24 mouse cellular contexts compared by ENCODE assay signal in genomic region chr1:36633920-36634319, GRCm38 (mm10). TPM values are rescaled to one million over a fixed set of nuclear protein-coding genes. Genes with fewer than 3 reads are reported as not detected.
DNase-seq lines count a peak whose midpoint lies in the region; ATAC-seq and TF ChIP-seq lines count a peak whose summit lies in the region.
"Had no signal": no experiment of that assay in that cellular context is flagged by ENCODE, and none has a peak within 500 bp of the region (broad histone marks: within the 10 kb centered on the region; RNA-seq: fewer than 3 reads in every experiment).

No protein-coding gene starts in this region.

- H3K9ac ChIP-seq in hindbrain, embryonic 12.5 days = peak overlapping the region; percentile 24; the same call in 1 of the 2 replicates
- H3K9ac ChIP-seq in hindbrain, embryonic 11.5 days (ENCODE audit: low read depth, low read length) = no peak overlapping the region
- H3K9ac ChIP-seq in limb, embryonic 13.5 days = peak overlapping the region; percentile 31; the same call in 1 of the 2 replicates
- peak overlapping the region; percentile 13; the same call in 1 of the 2 replicates for H3K9ac ChIP-seq in stomach, postnatal 0 days (ENCODE audit: low read length)
- H3K9ac ChIP-seq: embryonic facial prominence, embryonic 12.5 days; intestine, embryonic 15.5 days; liver, embryonic 14.5 days; lung, embryonic 15.5 days had no signal

- H3K36me3 ChIP-seq in hindbrain, embryonic 12.5 days = no peaks in the 10 kb centered on the region
- H3K36me3 ChIP-seq in hindbrain, embryonic 11.5 days (ENCODE audit: control insufficient read depth, insufficient read depth, low read length) = no peaks in the 10 kb centered on the region
- no peaks in the 10 kb centered on the region for H3K36me3 ChIP-seq in limb, embryonic 13.5 days
- H3K36me3 ChIP-seq in limb, embryonic 10.5 days = no peaks in the 10 kb centered on the region
- no peaks in the 10 kb centered on the region for H3K36me3 ChIP-seq in stomach, postnatal 0 days (ENCODE audit: control insufficient read depth, insufficient read depth, low read length)
- H3K36me3 ChIP-seq: embryonic facial prominence, embryonic 12.5 days; intestine, embryonic 15.5 days; lung, embryonic 15.5 days had no signal

- no peaks in the 10 kb centered on the region for H3K9me3 ChIP-seq in hindbrain, embryonic 12.5 days (replicated peaks)
- no peaks in the 10 kb centered on the region for H3K9me3 ChIP-seq in hindbrain, embryonic 11.5 days (ENCODE audit: control insufficient read depth, low read length)
- no peaks in the 10 kb centered on the region for H3K9me3 ChIP-seq in limb, embryonic 13.5 days
- no peaks in the 10 kb centered on the region for H3K9me3 ChIP-seq in limb, embryonic 10.5 days (replicated peaks)
- no peaks in the 10 kb centered on the region for H3K9me3 ChIP-seq in stomach, postnatal 0 days (ENCODE audit: control insufficient read depth, low read length)
- H3K9me3 ChIP-seq: embryonic facial prominence, embryonic 12.5 days; intestine, embryonic 15.5 days; lung, embryonic 15.5 days had no signal

- peak; percentile 47 for DNase-seq in cerebellum, adult 9-11 months
- DNase-seq in cerebellum, postnatal 36 days = no peak
- no peak for DNase-seq in hindbrain, embryonic 11.5 days (ENCODE audit: low spot score)
- no peak for DNase-seq in limb, embryonic 10.5 days (ENCODE audit: low spot score)
- no peak for DNase-seq in stomach, postnatal 0 days (ENCODE audit: low spot score)
- DNase-seq: adrenal gland, postnatal 36 days; B cell, adult 2 months; heart, postnatal 4 days; kidney, postnatal 36 days; lung, postnatal 4 days; retina, postnatal 1 day; thymus, postnatal 14 days had no signal

- 60% methylated on average over 5 of the region's 5 CpGs for WGBS in hindbrain, embryonic 12.5 days
- WGBS in hindbrain, embryonic 11.5 days = 66% methylated on average over 5 of the region's 5 CpGs
- 71% methylated on average over 5 of the region's 5 CpGs for WGBS in limb, embryonic 13.5 days
- 80% methylated on average over 5 of the region's 5 CpGs for WGBS in limb, embryonic 10.5 days
- WGBS in stomach, postnatal 0 days = 67% methylated on average over 5 of the region's 5 CpGs

- H3K4me1 ChIP-seq in hindbrain, embryonic 12.5 days = peaks cover 13% of the 10 kb centered on the region
- no peaks in the 10 kb centered on the region for H3K4me1 ChIP-seq in hindbrain, embryonic 11.5 days (replicated peaks; ENCODE audit: control insufficient read depth, insufficient read depth, low read length)
- H3K4me1 ChIP-seq in limb, embryonic 13.5 days = peaks cover 19% of the 10 kb centered on the region
- peaks cover 39% of the 10 kb centered on the region for H3K4me1 ChIP-seq in limb, embryonic 10.5 days
- H3K4me1 ChIP-seq in stomach, postnatal 0 days (replicated peaks; ENCODE audit: control insufficient read depth, insufficient read depth) = 0 out of 2 replicates have a peak, but pooled peaks cover 4% of the 10 kb centered on the region

- H3K27ac ChIP-seq in hindbrain, embryonic 12.5 days = no peak overlapping the region
- H3K27ac ChIP-seq in hindbrain, embryonic 11.5 days (ENCODE audit: low read depth, low read length) = no peak overlapping the region
- H3K27ac ChIP-seq in limb, embryonic 13.5 days = 0 out of 2 replicates have a peak overlapping the region, but pooled peaks have one; percentile 28
- no peak overlapping the region for H3K27ac ChIP-seq in limb, embryonic 10.5 days
- no peak overlapping the region for H3K27ac ChIP-seq in stomach, postnatal 0 days (replicated peaks)
- H3K27ac ChIP-seq: embryonic facial prominence, embryonic 12.5 days; intestine, embryonic 15.5 days; liver, embryonic 14.5 days; lung, embryonic 15.5 days had no signal

- TF ChIP-seq EP300 in stomach, postnatal 0 days (optimal IDR thresholded peaks at IDR 0.05) = no peak

- H3K4me2 ChIP-seq in hindbrain, embryonic 12.5 days (replicated peaks) = no peak overlapping the region
- H3K4me2 ChIP-seq in hindbrain, embryonic 11.5 days (replicated peaks; ENCODE audit: low read depth, low read length) = no peak overlapping the region
- no peak overlapping the region for H3K4me2 ChIP-seq in limb, embryonic 13.5 days (replicated peaks)
- H3K4me2 ChIP-seq in stomach, postnatal 0 days (replicated peaks; ENCODE audit: low read depth) = no peak overlapping the region
- H3K4me2 ChIP-seq: embryonic facial prominence, embryonic 12.5 days; intestine, embryonic 15.5 days; lung, embryonic 15.5 days; midbrain, embryonic 11.5 days had no signal

- H3K27me3 ChIP-seq in hindbrain, embryonic 12.5 days = no peaks in the 10 kb centered on the region
- H3K27me3 ChIP-seq in hindbrain, embryonic 11.5 days (ENCODE audit: control insufficient read depth, insufficient read depth, low read length) = no peaks in the 10 kb centered on the region
- no peaks in the 10 kb centered on the region for H3K27me3 ChIP-seq in limb, embryonic 13.5 days
- no peaks in the 10 kb centered on the region for H3K27me3 ChIP-seq in limb, embryonic 10.5 days (ENCODE audit: low read depth, poor library complexity, severe bottlenecking)
- H3K27me3 ChIP-seq in stomach, postnatal 0 days (ENCODE audit: control insufficient read depth, insufficient read depth, low read length) = no peaks in the 10 kb centered on the region
- H3K27me3 ChIP-seq: embryonic facial prominence, embryonic 12.5 days; intestine, embryonic 15.5 days; lung, embryonic 15.5 days had no signal

- TF ChIP-seq CTCF in stomach, postnatal 0 days (IDR thresholded peaks at IDR 0.05; ENCODE audit: low read depth) = no peak

- no peak overlapping the region for H3K4me3 ChIP-seq in hindbrain, embryonic 12.5 days
- H3K4me3 ChIP-seq in hindbrain, embryonic 11.5 days (ENCODE audit: low read depth, low read length) = no peak overlapping the region
- H3K4me3 ChIP-seq in limb, embryonic 13.5 days = no peak overlapping the region
- H3K4me3 ChIP-seq in limb, embryonic 10.5 days = no peak overlapping the region
- H3K4me3 ChIP-seq in stomach, postnatal 0 days (ENCODE audit: low read depth, low read length) = no peak overlapping the region
- H3K4me3 ChIP-seq: embryonic facial prominence, embryonic 12.5 days; erythroblast, embryonic 14.5 days; intestine, embryonic 15.5 days; lung, embryonic 15.5 days had no signal

- no peak for ATAC-seq in hindbrain, embryonic 12.5 days (ENCODE audit: low FRiP score)
- ATAC-seq in hindbrain, embryonic 11.5 days (ENCODE audit: low FRiP score) = no peak
- ATAC-seq in limb, embryonic 13.5 days (ENCODE audit: low FRiP score, low read depth) = no peak
- ATAC-seq in stomach, postnatal 0 days (ENCODE audit: low FRiP score, low TSS enrichment) = no peak
- ATAC-seq in granulocyte monocyte progenitor cell, adult 5-6 weeks (replicated peaks; ENCODE audit: poor library complexity, severe bottlenecking) = no peak
- ATAC-seq: intestine, embryonic 15.5 days had no signal

RNA-seq across cellular contexts. Expression of gene Fam178b, which starts 49.1 kb away (rescaled TPM):
- polyA plus RNA-seq in hindbrain, embryonic 12.5 days (2016; fragmentation: Nextera tagmentation; extraction: Ambion mirVana) = 0.67 TPM in 1 of 2 replicates, not detected in the other
- polyA plus RNA-seq in hindbrain, embryonic 11.5 days (2014; fragmentation: Nextera tagmentation; extraction: Ambion mirVana) = 0.52 and 0.53 TPM in 2 replicates
- polyA plus RNA-seq in limb, embryonic 13.5 days (2015; fragmentation: Nextera tagmentation; extraction: Ambion mirVana) = 0.53 and 0.69 TPM in 2 replicates
- polyA plus RNA-seq in limb, embryonic 10.5 days (2016; fragmentation: Nextera tagmentation; extraction: Ambion mirVana) = 1.3 and 1.6 TPM in 2 replicates
- 0.59 and 0.77 TPM in 2 replicates for polyA plus RNA-seq in stomach, postnatal 0 days (2015; fragmentation: Nextera tagmentation; extraction: Ambion mirVana)
- 3.6 TPM in 1 of 2 replicates, not detected in the other for total RNA-seq in granulocyte monocyte progenitor cell, adult 5-6 weeks (2014; fragmentation: Nextera tagmentation)
- total RNA-seq in granulocyte monocyte progenitor cell, adult 5-6 weeks (2017) = not detected in 2 replicates
- total RNA-seq: monocyte, adult 5-6 weeks had no signal
- polyA plus RNA-seq: forebrain, embryonic 14.5 days; neural tube, embryonic 11.5 days had no signal

RNA-seq across cellular contexts. Expression of gene Cox5b, which starts 57.3 kb away (rescaled TPM):
- 430 and 502 TPM in 2 replicates for polyA plus RNA-seq in hindbrain, embryonic 12.5 days (2016; fragmentation: Nextera tagmentation; extraction: Ambion mirVana)
- 510 and 530 TPM in 2 replicates for polyA plus RNA-seq in hindbrain, embryonic 11.5 days (2014; fragmentation: Nextera tagmentation; extraction: Ambion mirVana)
- polyA plus RNA-seq in limb, embryonic 13.5 days (2015; fragmentation: Nextera tagmentation; extraction: Ambion mirVana) = 479 and 511 TPM in 2 replicates
- polyA plus RNA-seq in limb, embryonic 10.5 days (2016; fragmentation: Nextera tagmentation; extraction: Ambion mirVana) = 535 and 559 TPM in 2 replicates
- polyA plus RNA-seq in stomach, postnatal 0 days (2015; fragmentation: Nextera tagmentation; extraction: Ambion mirVana) = 829 and 834 TPM in 2 replicates
- 609 and 614 TPM in 2 replicates for total RNA-seq in granulocyte monocyte progenitor cell, adult 5-6 weeks (2014; fragmentation: Nextera tagmentation)
- 494 and 585 TPM in 2 replicates for total RNA-seq in granulocyte monocyte progenitor cell, adult 5-6 weeks (2017)
